Mouse (Mus musculus): ENCODE results near the gene Alkbh4. TPM values are rescaled to one million over a fixed set of nuclear protein-coding genes. Genes with fewer than 3 reads are reported as not detected.
A peak's percentile ranks its signal among the peaks of the same experiment; 100 is the strongest.
"Not testable (repeated sequence)": the region's sequence is repeated elsewhere in the genome, so short reads cannot be mapped to it uniquely, and the experiment has no call there.

The Alkbh4 gene
- polyA plus RNA-seq, 1 experiment from 2014 or later, result 12.0 TPM

- H3K9ac ChIP-seq, result no peak overlapping the region
- no peaks in the 10 kb centered on the region for H3K27me3 ChIP-seq
- WGBS (ENCODE audit: insufficient replicate concordance), result 44% methylated on average over 3 of the region's 3 CpGs
- no peak overlapping the region for H3K4me2 ChIP-seq
- H3K27ac ChIP-seq (replicated peaks), result no peak overlapping the region
- 0 out of 2 replicates have a peak, but pooled peaks cover 4% of the 10 kb centered on the region for H3K9me3 ChIP-seq (replicated peaks)
- no peaks in the 10 kb centered on the region for H3K36me3 ChIP-seq (replicated peaks)
- 0 out of 2 replicates have a peak, but pooled peaks cover 5% of the 10 kb centered on the region for H3K4me1 ChIP-seq (replicated peaks)
- H3K4me3 ChIP-seq (replicated peaks), result no peak overlapping the region
- no peak for ATAC-seq (ENCODE audit: insufficient read depth)
These were observed 26.9 kb upstream of the Alkbh4 start for GRCm38 (mm10) chr5:136109042-136109441.

GRCm38 (mm10) chr5:136113546-136113945 lies 22.4 kb upstream of the Alkbh4 start:
- not testable (repeated sequence) for H3K36me3 ChIP-seq (replicated peaks); H3K4me2 ChIP-seq; H3K9ac ChIP-seq; H3K27ac ChIP-seq (replicated peaks); ATAC-seq (ENCODE audit: insufficient read depth); H3K27me3 ChIP-seq; H3K9me3 ChIP-seq (replicated peaks); H3K4me3 ChIP-seq (replicated peaks)
- WGBS (ENCODE audit: insufficient replicate concordance), result 41% methylated on average over 4 of the region's 4 CpGs
- peaks cover 32% of the 10 kb centered on the region for H3K4me1 ChIP-seq (replicated peaks)

- H3K9ac ChIP-seq, result peak within 1 kb of the TSS; percentile 88
- peaks cover 26% of the 10 kb centered on the region for H3K36me3 ChIP-seq (replicated peaks)
- H3K27ac ChIP-seq (replicated peaks), result peak within 1 kb of the TSS; percentile 80
- peaks cover 33% of the 10 kb centered on the region for H3K4me1 ChIP-seq (replicated peaks)
- ATAC-seq (ENCODE audit: insufficient read depth), result peak; percentile 95
- 3% methylated on average over 42 of the region's 42 CpGs for WGBS (ENCODE audit: insufficient replicate concordance)
- no peaks in the 10 kb centered on the region for H3K27me3 ChIP-seq
- no peaks in the 10 kb centered on the region for H3K9me3 ChIP-seq (replicated peaks)
- peak within 1 kb of the TSS; percentile 88 for H3K4me3 ChIP-seq (replicated peaks)
- peak within 1 kb of the TSS; percentile 95 for H3K4me2 ChIP-seq
These were observed 19.8 kb upstream of the Alkbh4 start, which contains the start of gene Polr2j for GRCm38 (mm10) chr5:136115891-136116783. Polr2j (plus strand) TSS chr5:136116631.

- Histone ChIP-seq H3K4me2 (peak overlapping the region; percentile 95), H3K36me3 (replicated peaks) (peaks cover 33% of the 10 kb centered on the region), H3K27me3 (no peaks in the 10 kb centered on the region), H3K4me1 (replicated peaks) (peaks cover 33% of the 10 kb centered on the region), H3K9me3 (replicated peaks) (no peaks in the 10 kb centered on the region), H3K9ac (peak overlapping the region; percentile 88), H3K4me3 (replicated peaks) (peak overlapping the region; percentile 88), H3K27ac (replicated peaks) (peak overlapping the region; percentile 80)
- peak; percentile 77 for ATAC-seq (ENCODE audit: insufficient read depth)
- 0% methylated on average over 22 of the region's 22 CpGs for WGBS (ENCODE audit: insufficient replicate concordance)
These were observed 19.2 kb upstream of the Alkbh4 start for GRCm38 (mm10) chr5:136116784-136117112.

- Histone ChIP-seq H3K9me3 (replicated peaks) (no peaks in the 10 kb centered on the region), H3K27ac (replicated peaks) (no peak overlapping the region), H3K36me3 (replicated peaks) (peaks cover 84% of the 10 kb centered on the region), H3K4me1 (replicated peaks) (peaks cover 21% of the 10 kb centered on the region), H3K9ac (no peak overlapping the region), H3K27me3 (no peaks in the 10 kb centered on the region), H3K4me3 (replicated peaks) (no peak overlapping the region), H3K4me2 (no peak overlapping the region)
- ATAC-seq (ENCODE audit: insufficient read depth), result no peak
- 81% methylated on average over 10 of the region's 10 CpGs for WGBS (ENCODE audit: insufficient replicate concordance)
These were observed 13.8 kb upstream of the Alkbh4 start for GRCm38 (mm10) chr5:136122165-136122564.

GRCm38 (mm10) chr5:136136292-136136990 lies 495 bp downstream of the Alkbh4 start:
- WGBS (ENCODE audit: insufficient replicate concordance), result 3% methylated on average over 20 of the region's 20 CpGs
- H3K9me3 ChIP-seq (replicated peaks), result no peaks in the 10 kb centered on the region

GRCm38 (mm10) chr5:136137658-136138274 lies 1.8 kb downstream of the Alkbh4 start:
- Histone ChIP-seq H3K27ac (replicated peaks) (peak overlapping the region; percentile 95), H3K9me3 (replicated peaks) (no peaks in the 10 kb centered on the region), H3K4me2 (peak overlapping the region; percentile 80), H3K36me3 (replicated peaks) (peaks cover 67% of the 10 kb centered on the region), H3K9ac (no peak overlapping the region), H3K4me1 (replicated peaks) (peaks cover 45% of the 10 kb centered on the region), H3K4me3 (replicated peaks) (peak overlapping the region; percentile 91), H3K27me3 (no peaks in the 10 kb centered on the region)
- ATAC-seq (ENCODE audit: insufficient read depth), result no peak
- 35% methylated on average over 13 of the region's 13 CpGs for WGBS (ENCODE audit: insufficient replicate concordance)

More at GRCm38 (mm10) chr5:136136292-136136990, 495 bp downstream of the Alkbh4 start:
- Histone ChIP-seq H3K36me3 (replicated peaks) (peaks cover 68% of the 10 kb centered on the region), H3K4me3 (replicated peaks) (peak overlapping the region; percentile 91), H3K4me1 (replicated peaks) (peaks cover 45% of the 10 kb centered on the region), H3K9ac (peak overlapping the region; percentile 89), H3K27ac (replicated peaks) (peak overlapping the region; percentile 95), H3K27me3 (no peaks in the 10 kb centered on the region), H3K4me2 (peak overlapping the region; percentile 80)
- peak; percentile 6 for ATAC-seq (ENCODE audit: insufficient read depth)

- ATAC-seq (ENCODE audit: insufficient read depth), result no peak
- Histone ChIP-seq H3K27me3 (no peaks in the 10 kb centered on the region), H3K4me1 (replicated peaks) (peaks cover 43% of the 10 kb centered on the region), H3K36me3 (replicated peaks) (peaks cover 51% of the 10 kb centered on the region), H3K4me3 (replicated peaks) (no peak overlapping the region), H3K4me2 (no peak overlapping the region), H3K27ac (replicated peaks) (peak overlapping the region; percentile 59), H3K9ac (no peak overlapping the region), H3K9me3 (replicated peaks) (no peaks in the 10 kb centered on the region)
- 69% methylated on average over 13 of the region's 13 CpGs for WGBS (ENCODE audit: insufficient replicate concordance)
These were observed 3.4 kb downstream of the Alkbh4 start for GRCm38 (mm10) chr5:136139393-136139792.

- H3K27me3 ChIP-seq, result no peaks in the 10 kb centered on the region
- 84% methylated on average over 10 of the region's 10 CpGs for whole genome bisulfite sequencing (ENCODE audit: insufficient replicate concordance)
- H3K9ac ChIP-seq, result no peak overlapping the region
- no peak for ATAC-seq (ENCODE audit: insufficient read depth)
- peaks cover 47% of the 10 kb centered on the region for H3K36me3 ChIP-seq (replicated peaks)
- H3K9me3 ChIP-seq (replicated peaks), result no peaks in the 10 kb centered on the region
- H3K4me1 ChIP-seq (replicated peaks), result peaks cover 43% of the 10 kb centered on the region
- peak overlapping the region; percentile 59 for H3K27ac ChIP-seq (replicated peaks)
- H3K4me2 ChIP-seq, result no peak overlapping the region
- no peak overlapping the region for H3K4me3 ChIP-seq (replicated peaks)
These were observed 4.1 kb downstream of the Alkbh4 start for GRCm38 (mm10) chr5:136140057-136140482.

GRCm38 (mm10) chr5:136142746-136143145 lies 6.8 kb downstream of the Alkbh4 start:
- WGBS (ENCODE audit: insufficient replicate concordance), result 73% methylated on average over 5 of the region's 5 CpGs

More at GRCm38 (mm10) chr5:136142746-136143145, 6.8 kb downstream of the Alkbh4 start:
- Histone ChIP-seq H3K4me2 (no peak overlapping the region), H3K27ac (replicated peaks) (no peak overlapping the region), H3K9ac (no peak overlapping the region), H3K4me3 (replicated peaks) (no peak overlapping the region), H3K9me3 (replicated peaks) (no peaks in the 10 kb centered on the region), H3K36me3 (replicated peaks) (peaks cover 47% of the 10 kb centered on the region), H3K4me1 (replicated peaks) (peaks cover 33% of the 10 kb centered on the region), H3K27me3 (no peaks in the 10 kb centered on the region)
- no peak for ATAC-seq (ENCODE audit: insufficient read depth)
